Mouse (Mus musculus): Measurements from ENCODE around the gene Ccs.
"Not testable (repeated sequence)": the region's sequence is repeated elsewhere in the genome, so short reads cannot be mapped to it uniquely, and the experiment has no call there.

Gene Ccs

DNA sequence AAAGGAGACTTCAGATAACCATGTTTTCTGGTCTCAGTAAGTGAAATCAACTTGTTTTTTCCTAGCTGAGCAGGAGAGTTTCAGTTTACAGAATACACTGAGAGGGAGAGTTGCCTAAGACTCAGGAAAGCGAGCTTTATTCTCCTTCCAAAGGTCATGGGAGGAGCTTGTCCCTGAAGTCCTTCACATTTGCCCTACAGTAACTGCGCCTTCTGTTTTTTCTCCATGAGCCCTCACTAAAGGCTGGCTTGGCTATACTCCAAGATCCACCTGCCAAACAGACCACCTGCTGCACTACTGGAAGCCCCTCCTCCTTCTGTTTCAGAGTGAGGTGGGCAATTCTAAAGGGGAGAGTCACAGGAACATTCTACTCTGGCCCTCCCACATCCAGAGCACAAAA, 3.0 kb downstream of the Ccs start:
- DNase-seq (ENCODE audit: low read depth, low spot score): no peak

DNA sequence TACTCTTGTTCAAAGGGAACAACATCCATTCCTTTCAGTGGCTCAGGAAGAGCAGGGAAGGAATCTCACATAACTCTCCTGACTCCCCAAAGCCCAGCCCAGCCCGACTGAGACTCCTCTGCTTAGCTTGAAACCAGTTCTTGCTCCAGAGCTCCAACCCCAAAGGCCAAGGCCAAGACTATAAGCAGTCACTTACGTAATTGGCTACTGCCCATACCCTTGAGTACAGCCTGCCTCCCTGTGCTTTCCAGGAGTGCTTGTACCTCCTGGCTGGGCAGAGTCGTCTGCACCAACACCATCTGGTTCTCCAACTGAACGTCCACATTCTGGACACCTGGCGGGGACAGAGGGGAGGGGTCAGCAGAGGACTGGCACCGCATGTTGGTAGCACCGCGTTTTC, 5.2 kb downstream of the Ccs start:
- no peak for DNase-seq (ENCODE audit: low read depth, low spot score)

DNA sequence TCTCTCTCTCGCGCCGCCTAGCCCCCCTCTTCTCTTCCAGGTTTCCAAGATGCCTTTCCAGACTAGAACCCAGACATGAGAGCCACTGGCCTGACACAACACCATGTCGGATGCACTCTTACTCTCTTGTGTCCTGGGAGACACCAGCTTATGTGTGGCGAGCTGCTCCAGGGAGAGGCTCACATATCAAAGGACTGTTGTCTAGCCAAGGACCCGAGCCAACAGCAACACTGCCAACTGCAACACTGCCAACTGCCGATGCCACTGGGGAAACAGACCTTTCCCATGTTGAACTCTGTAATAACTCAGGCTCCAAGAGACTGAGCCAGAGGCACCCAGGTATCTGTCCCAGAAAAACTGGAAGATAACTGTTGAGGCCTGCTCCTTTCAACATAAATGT, 10.0 kb downstream of the Ccs start:
- no peak for DNase-seq (ENCODE audit: low read depth, low spot score)

DNA sequence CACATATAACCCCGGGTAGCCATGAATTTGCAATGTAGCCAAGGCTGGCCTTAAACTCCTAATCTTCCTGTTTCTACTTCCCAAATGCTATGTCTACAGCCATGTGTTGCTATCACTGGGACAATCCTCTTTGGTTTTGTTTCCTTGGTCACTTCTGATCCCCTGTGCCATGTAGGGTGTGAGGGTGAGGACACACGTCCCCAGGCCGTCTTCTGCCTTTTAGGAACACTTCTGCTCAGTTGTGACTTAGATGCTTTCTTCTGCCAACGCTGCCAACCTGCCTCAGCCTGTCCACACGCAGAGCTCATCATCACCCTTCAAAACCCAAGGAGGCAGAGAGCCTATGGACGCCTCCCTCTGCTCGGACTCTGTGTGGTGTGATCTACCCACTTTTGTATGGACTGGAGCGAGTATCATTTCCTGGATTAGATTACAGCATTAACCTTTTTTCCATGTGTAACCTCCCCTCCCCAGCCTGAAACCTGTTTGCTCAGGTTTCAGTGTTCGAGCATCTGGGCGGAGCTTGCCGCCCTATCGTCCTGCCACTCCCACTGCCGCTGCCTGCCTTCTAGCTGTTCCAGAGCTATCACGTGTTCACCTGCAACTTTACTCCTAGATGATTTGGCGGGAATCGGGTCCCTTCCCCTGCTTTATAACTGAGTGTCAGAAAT, 10.6 kb downstream of the Ccs start:
- no peak for DNase-seq (ENCODE audit: low read depth, low spot score)

DNA sequence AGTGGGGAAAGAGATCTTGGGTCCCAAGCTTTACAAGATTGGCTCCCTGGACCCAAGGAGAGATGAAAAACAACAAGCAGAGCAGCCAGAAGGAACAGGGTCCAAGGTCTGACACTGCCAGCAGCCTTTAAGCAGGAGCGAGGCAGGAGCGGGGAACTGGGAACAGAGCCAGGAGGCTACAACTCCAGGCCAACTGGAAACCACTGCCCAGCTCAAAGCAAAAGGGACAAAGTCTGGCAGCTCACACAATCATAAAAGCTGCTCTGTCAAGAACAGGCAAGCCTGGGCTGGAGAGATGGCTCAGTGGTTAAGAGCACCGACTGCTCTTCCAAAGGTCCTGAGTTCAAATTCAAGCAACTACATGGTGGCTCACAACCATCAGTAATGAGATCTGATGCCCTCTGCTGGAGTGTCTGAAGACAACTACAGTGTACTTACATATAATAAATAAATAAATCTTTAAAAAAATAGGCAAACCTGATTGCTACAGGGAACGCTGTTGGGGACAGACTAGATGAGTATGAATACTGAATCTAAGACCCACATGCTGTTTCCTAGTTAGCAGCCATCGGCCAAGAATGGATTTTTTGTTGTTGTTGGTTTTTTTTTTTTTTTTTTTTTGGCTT, 18.3 kb downstream of the Ccs start:
- no peak for DNase-seq (ENCODE audit: low read depth, low spot score)

DNA sequence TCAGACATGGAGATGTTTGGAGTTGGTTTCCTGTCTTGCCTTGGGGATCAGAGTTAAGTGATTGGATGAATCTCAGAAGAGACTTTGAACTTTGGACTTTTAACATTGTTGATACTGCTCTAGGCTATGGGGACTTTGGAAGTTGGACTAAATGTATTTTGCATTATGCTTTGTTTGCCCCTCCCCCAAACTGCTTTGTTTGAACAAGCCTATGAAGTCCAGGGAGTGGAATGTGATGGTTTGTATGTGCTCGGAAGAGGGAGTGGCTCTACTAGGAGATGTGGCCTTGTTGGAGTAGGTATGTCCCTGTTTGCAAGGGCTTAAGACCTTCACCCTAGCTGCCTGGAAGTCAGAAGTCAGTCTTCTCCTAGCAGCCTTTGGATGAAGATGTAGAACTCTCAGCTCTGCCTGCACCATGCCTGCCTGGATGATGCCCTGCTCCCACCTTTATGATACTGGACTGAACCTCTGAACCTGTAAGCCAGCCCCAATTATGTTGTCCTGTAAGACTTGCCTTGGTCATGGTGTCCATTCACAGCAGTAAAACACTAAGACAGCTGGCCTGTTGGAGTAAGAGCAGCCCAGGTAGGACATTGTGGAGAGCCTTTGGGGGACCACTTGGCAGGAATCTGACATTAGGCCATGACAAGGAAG, 21.8 kb downstream of the Ccs start:
- DNase-seq (ENCODE audit: low read depth, low spot score): no peak

DNA sequence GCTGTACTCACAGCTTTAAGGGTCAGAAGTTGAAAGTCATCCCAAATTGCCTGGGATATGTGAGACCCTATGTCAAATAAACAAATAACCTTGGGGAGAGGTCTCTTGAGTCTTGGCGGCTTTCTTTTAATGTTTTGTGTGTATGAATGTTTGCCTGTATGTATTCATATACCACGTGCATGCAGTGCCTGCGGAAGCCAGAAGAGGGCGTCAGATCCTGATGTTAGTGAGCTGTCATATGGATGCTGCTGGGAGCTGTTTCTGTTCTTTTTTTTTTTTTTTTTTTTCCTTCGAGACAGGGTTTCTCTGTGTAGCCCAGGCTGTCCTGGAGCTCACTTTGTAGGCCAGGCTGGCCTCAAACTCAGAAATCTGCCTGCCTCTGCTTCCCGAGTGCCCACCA, 26.1 kb downstream of the Ccs start:
- peak; percentile 29 for DNase-seq (ENCODE audit: low read depth, low spot score)

DNA sequence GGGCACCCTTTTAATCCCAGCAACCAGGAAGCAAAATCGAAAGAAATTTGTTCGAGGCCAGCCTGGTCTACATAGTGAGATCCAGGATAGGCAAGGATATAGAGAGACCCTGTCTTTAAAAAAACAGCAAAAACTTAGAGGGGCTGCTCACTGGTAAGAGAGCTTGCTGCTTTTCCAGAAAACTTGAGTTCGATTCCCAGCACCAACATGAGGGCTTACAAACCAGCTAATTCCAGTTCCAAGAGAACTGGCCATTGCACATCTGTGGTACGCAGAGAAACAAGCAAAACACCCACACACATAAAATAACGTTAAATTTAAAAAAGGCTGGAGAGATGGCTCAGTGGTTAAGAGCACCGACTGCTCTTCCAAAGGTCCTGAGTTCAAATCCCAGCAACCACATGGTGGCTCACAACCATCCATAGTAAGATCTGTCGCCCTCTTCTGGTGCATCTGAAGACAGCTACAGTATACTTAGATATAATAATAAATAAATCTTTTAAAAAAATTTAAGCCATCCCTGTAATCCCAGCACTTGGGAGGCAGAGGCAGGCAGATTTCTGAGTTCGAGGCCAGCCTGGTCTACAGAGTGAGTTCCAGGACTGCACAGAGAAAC, 26.7 kb downstream of the Ccs start:
- not testable (repeated sequence) for DNase-seq (ENCODE audit: low read depth, low spot score)

DNA sequence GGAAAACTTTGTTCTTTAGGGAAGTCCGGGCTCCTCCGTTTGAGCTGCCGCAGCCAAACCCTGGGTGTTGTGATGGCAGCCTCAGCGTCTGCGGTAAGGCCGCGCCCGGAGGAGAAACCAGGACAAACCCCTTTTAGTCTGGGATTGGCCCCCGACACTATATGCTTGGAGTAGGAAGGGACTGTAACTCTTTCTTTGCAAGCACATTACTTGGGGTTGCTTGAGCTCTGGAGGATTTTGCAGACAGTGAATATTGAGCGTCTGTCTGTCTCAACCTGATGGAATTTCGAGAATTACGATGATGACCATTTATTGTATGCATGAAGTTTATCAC, 27.3 kb downstream of the Ccs start:
- DNase-seq (ENCODE audit: low read depth, low spot score): no peak

DNA sequence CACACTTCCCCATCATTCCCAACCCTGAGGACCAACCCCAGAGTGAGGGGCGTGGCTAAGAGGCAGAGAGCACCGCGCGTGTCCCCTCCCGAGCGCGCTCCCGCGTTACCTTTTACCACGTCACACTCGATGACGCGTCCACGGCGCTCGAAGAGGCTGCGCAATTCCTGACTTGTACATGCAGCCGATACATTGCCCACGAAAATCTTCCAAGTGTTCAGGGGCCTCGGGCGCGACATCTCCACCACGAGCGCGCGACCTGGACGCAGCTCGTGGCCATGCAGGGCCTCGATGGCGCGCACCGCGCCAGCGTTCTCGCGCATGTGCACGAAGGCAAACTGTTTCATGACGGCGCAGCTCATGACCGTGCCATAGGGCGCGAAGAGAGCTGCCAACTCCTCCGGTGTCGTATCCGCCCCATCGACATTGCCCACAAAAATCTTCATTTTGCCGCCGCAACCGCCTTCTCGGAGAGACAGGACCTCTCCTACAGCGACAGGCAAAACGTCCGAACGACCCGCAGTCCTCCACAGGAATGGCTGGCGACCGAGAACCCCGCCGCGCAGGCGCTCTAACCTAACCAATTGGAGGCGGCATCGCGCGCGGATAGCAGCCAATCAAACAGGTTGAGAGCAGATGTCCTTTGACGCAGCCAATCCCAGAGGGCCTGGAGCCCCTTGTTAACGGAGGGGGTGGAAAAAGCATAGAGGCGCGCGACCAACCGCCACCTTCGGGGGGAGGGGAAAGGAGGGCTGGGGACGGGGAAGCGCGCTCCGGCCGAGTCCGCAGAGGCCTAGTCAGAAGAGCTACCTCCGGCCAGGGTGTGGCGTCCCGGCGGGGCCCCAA, 27.8 kb downstream of the Ccs start, which contains the start of the genes Gm21992 and Rbm14:
Gene Gm21992 (minus strand): TSS at position 550 of the 846 bp plus-strand sequence.
Gene Rbm14 (minus strand): TSS at position 572 of the 846 bp plus-strand sequence.
- DNase-seq (ENCODE audit: low read depth, low spot score): peak; percentile 99

DNA sequence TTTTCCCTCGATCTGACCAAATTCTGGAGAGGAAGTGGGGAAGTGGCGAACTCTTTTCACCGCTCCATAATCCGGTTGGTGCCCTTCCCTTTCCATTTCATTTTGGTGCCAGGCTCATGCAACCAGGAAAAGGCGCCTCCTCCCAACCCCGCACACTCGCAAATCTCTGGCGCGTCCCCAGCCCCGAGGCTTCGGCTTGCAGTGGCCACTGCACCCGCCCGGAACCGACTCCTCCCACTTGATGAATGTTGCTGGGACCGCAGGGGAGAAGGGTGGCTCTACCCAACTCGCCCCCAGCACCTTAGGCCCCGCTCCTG, 28.4 kb downstream of the Ccs start:
- DNase-seq (ENCODE audit: low read depth, low spot score): no peak

DNA sequence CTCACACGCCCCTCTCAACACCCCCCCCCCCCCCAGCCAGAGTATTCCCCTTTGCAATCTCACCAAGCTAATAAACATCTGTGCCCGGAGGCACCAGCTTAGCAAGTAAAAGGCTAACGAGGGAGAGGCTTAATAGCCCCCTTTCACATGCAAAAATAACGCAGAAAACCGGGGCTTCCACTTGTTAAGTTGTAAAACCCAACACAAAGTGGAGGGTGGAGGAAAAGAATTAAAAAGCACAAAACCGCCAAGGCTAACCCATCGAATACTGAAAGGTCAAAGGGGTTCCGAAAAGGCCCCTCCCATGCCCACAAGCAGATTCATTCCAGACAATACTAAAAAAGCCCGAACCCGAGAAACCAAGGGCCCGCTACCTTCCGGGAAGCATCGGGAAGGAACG, 28.8 kb downstream of the Ccs start:
- DNase-seq (ENCODE audit: low read depth, low spot score): no peak

DNA sequence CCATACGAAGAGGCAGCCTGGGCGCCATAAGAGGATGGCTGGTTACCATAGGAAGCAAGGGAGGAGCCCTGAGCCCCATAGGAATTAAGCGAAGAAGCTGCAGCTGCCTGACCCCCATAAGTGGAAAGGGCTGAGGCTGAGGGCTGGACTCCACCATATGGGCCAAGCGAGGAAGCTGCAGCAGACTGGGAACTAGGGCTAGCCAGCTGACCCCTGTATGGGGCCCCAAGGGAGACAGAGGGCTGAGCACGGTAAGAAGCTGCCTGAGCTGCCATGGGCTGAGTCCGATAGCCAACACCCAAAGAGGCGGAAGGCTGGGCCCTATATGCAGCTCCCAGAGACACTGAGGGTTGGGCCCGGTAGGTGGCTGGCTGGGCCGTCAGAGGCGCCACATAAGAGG, 35.8 kb downstream of the Ccs start:
- DNase-seq (ENCODE audit: low read depth, low spot score): no peak

DNA sequence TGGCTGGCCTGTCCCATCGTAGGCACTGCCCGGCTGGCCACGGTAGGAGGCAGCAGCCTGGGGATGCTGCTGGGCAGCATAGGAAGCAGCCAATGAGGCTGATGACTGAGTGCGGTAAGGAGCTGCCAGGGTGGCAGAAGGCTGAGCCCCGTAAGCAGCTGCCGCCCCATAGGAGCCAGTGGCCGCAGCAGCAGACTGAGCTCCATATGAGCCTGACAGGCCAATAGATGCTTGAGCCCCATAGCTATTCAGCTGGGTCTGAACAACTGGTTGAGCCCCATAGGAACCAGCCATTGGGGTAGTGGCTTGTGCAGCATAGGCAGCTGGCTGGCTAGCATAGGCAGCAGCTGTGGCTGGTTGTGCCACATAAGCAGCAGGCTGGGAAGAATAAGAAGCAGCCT, 36.4 kb downstream of the Ccs start:
- no peak for DNase-seq (ENCODE audit: low read depth, low spot score)

DNA sequence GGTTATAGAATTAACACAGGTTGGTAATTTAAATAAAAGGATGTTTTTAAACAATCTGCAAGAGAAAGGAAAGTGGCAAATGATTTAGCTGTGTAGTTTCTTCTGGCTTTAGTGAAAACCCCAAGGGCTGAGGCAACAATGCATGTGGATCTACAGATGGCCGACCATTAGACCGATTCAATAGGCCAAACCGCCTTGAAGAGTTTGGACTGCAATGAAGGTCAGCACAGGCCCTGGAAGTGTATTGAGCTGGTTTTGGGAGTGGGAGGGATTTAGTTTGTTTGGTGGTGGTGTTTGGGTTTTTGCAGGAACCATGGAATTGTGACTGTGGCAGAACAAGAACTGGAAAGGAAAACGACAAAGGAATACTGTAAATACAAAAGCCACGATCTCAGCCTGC, 40.0 kb downstream of the Ccs start:
- DNase-seq (ENCODE audit: low read depth, low spot score): no peak

DNA sequence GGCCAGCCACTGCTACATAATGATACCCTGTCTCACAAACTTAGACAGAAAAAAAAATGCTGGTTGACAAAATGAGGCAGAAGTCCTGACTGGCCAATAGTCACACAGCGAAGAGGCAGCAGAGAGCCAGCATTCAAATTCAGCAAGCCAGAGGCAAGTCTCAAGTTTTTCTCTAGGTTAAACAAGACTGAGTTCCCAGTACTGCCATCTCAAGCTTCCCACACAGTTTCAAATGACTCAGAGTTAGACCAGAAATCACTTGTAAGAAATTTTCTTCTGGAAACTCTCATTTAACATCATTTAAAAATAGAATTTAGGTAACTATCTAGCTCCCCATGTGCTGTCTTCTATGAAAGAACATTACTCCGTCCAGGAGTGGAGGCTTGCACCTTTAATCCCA, 41.3 kb downstream of the Ccs start:
- DNase-seq (ENCODE audit: low read depth, low spot score): no peak

DNA sequence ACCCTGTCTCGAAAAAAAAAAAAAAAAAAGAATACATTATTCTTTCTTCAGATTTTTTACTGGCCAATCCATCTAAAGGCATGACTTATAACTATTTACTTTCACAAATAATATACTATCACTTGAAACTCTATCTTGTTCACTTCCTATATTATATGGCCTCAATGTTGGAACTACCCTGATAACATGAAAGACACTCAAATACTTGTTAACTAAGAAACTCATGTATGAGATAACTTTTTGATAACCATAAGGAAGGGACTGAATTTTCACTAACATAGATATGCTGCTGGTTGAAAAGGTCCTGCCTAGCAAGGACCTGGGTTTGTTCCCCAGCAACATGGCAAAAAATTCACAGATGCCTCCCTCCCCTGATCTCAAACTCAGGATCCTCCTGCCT, 43.2 kb downstream of the Ccs start:
- no peak for DNase-seq (ENCODE audit: low read depth, low spot score)

DNA sequence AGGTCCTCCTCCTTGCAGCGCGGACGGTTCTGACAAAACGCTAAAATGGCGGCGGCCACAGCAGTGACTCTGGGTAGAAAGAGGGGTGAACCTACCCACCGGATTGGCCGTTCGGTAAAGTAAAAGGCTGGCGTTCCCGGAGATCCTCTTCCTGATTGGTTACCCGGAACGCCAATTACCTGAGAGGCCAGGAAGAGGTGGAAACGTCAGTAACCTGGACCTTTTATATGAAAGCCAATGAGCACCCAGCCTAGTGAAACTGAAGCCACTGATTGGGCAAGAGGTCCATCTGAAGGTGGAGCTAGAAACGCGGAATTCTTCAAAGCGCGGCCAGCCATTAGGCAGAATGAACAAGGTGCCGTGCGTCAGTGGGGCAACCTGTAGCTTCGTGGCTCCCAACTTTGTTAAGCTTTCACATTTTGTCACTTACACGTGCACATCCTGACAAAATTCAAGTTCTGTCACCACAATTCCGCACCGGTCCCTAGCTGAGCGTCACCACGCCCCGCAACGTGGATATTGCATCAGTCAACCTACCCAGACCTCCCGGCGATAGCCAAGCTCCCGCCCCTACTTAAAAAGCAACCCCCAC, 45.2 kb downstream of the Ccs start, which contains the start of gene Rbm4:
Gene Rbm4 (minus strand): TSS at position 71 of the 592 bp plus-strand sequence.
- DNase-seq (ENCODE audit: low read depth, low spot score): peak; percentile 100

DNA sequence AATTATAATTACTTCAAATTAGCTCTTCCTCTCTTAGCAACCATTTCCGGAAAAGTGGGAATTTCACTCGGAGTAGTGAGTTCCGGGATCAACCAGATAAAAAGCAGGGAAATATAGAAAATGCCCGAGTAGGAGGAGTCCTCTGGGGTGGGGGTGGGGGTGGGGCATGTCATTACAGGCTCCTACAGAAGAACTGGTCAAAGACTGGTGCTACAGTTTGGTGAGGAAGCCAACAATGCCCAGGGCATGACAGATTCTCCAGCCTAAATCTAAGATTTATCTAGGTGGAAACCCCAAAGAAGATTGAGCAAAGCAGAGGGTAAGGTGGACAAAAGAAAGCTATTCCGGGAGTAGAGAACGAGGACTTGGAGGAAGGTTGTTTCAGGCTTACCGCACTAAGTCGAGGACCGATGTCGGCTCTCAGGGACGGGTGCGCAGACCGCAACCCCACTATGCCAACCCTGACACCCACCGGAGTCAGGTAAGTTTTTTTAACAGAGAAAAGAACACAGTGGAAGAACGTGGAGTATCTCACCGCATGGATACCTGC, 45.8 kb downstream of the Ccs start:
- no peak for DNase-seq (ENCODE audit: low read depth, low spot score)

DNA sequence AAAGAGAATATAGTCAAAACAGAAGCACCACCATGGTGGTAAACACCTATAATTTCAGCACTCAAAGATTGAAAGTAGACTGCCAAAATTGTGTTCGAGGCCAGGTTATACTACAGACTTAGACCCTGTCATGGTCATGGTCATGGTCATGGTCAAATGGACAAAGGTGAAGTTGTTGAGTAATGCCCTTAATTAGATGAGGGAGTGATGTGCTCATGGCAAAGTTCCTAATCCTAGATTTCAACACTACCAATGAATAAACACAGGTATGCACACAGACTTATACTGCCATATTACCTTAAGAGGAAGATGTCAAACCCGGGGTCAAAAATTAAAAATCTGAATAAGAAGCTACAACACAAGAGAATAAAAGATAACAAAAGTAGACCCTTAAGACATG, 52.8 kb downstream of the Ccs start:
- no peak for DNase-seq (ENCODE audit: low read depth, low spot score)

DNA sequence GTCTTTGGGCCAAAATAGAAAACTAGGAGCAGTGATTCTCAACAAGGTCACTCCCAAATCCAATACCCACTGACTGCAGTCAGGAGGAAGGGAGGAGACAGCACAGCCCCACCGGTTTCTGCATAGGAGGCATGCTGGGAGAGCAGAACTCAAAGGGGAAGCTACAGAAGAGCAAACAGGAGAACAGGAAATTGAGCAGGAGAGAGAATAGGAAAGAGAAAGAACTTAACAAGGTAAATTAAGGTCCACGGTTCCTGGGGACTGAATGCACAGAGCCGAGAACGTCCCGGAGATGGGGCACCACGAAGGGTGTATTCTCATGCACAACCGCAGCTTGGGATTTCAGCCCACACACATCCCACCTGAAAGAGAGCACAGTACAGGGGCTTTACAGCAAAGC, 53.9 kb downstream of the Ccs start:
- DNase-seq (ENCODE audit: low read depth, low spot score): no peak
